12 mouse cellular contexts compared by ENCODE assay signal in genomic region chr2:14054163-14054562, GRCm38 (mm10). TPM values are rescaled to one million over a fixed set of nuclear protein-coding genes. Genes with fewer than 3 reads are reported as not detected.
DNase-seq lines count a peak whose midpoint lies in the region; ATAC-seq lines count a peak whose summit lies in the region.
"Had no signal": no experiment of that assay in that cellular context is flagged by ENCODE, and none has a peak within 500 bp of the region (broad histone marks: within the 10 kb centered on the region; RNA-seq: fewer than 3 reads in every experiment).

No protein-coding gene starts in this region.

- no peak overlapping the region for H3K27ac ChIP-seq in embryonic facial prominence, embryonic 14.5 days (replicated peaks; ENCODE audit: low read depth, low read length)
- no peak overlapping the region for H3K27ac ChIP-seq in embryonic facial prominence, embryonic 10.5 days (replicated peaks)
- H3K27ac ChIP-seq in intestine, embryonic 14.5 days (ENCODE audit: low read depth): no peak overlapping the region
- H3K27ac ChIP-seq in intestine, embryonic 15.5 days: no peak overlapping the region
- H3K27ac ChIP-seq in hindbrain, embryonic 16.5 days (ENCODE audit: low read depth, low read length): no peak overlapping the region
- no peak overlapping the region for H3K27ac ChIP-seq in midbrain, embryonic 16.5 days (ENCODE audit: low read length)
- H3K27ac ChIP-seq in kidney, embryonic 15.5 days: no peak overlapping the region

- 62% methylated on average over 3 of the region's 3 CpGs for WGBS in embryonic facial prominence, embryonic 14.5 days
- 58% methylated on average over 3 of the region's 3 CpGs for WGBS in embryonic facial prominence, embryonic 10.5 days
- WGBS in intestine, embryonic 14.5 days: 74% methylated on average over 3 of the region's 3 CpGs
- 64% methylated on average over 3 of the region's 3 CpGs for WGBS in intestine, embryonic 15.5 days
- 48% methylated on average over 3 of the region's 3 CpGs for WGBS in hindbrain, embryonic 16.5 days
- 47% methylated on average over 3 of the region's 3 CpGs for WGBS in midbrain, embryonic 16.5 days
- WGBS in kidney, embryonic 15.5 days: 59% methylated on average over 3 of the region's 3 CpGs

- no peaks in the 10 kb centered on the region for H3K9me3 ChIP-seq in embryonic facial prominence, embryonic 14.5 days (ENCODE audit: control insufficient read depth, low read length)
- no peaks in the 10 kb centered on the region for H3K9me3 ChIP-seq in embryonic facial prominence, embryonic 10.5 days
- H3K9me3 ChIP-seq in intestine, embryonic 14.5 days (ENCODE audit: control insufficient read depth, low read length): no peaks in the 10 kb centered on the region
- no peaks in the 10 kb centered on the region for H3K9me3 ChIP-seq in intestine, embryonic 15.5 days
- no peaks in the 10 kb centered on the region for H3K9me3 ChIP-seq in hindbrain, embryonic 16.5 days (ENCODE audit: control insufficient read depth, low read length)
- H3K9me3 ChIP-seq in midbrain, embryonic 16.5 days (replicated peaks; ENCODE audit: control insufficient read depth, low read length, poor library complexity, severe bottlenecking): no peaks in the 10 kb centered on the region
- H3K9me3 ChIP-seq in kidney, embryonic 15.5 days (replicated peaks): no peaks in the 10 kb centered on the region

- H3K4me3 ChIP-seq in embryonic facial prominence, embryonic 14.5 days (ENCODE audit: low read depth, low read length): peak overlapping the region; percentile 79
- H3K4me3 ChIP-seq in embryonic facial prominence, embryonic 10.5 days: no peak overlapping the region
- H3K4me3 ChIP-seq in intestine, embryonic 14.5 days (ENCODE audit: low read depth, low read length): peak overlapping the region; percentile 65
- no peak overlapping the region for H3K4me3 ChIP-seq in intestine, embryonic 15.5 days (replicated peaks)
- H3K4me3 ChIP-seq in hindbrain, embryonic 16.5 days (ENCODE audit: low read length): no peak overlapping the region
- no peak overlapping the region; the same call in none of the 2 replicates for H3K4me3 ChIP-seq in midbrain, embryonic 16.5 days (ENCODE audit: low read depth, low read length)
- no peak overlapping the region for H3K4me3 ChIP-seq in kidney, embryonic 15.5 days (replicated peaks)

- DNase-seq in embryonic facial prominence, embryonic 14.5 days (ENCODE audit: low spot score): no peak
- DNase-seq in embryonic facial prominence, embryonic 10.5 days (ENCODE audit: low spot score): no peak
- DNase-seq in intestine, embryonic 14.5 days (ENCODE audit: low spot score): no peak
- DNase-seq in adrenal gland, postnatal 36 days: no peak
- DNase-seq: adrenal gland, postnatal 10 days; cerebellum, postnatal 25 days; kidney, adult 11 months; lung, postnatal 36 days had no signal

- no peak overlapping the region; the same call in 1 of the 2 replicates for H3K4me2 ChIP-seq in embryonic facial prominence, embryonic 14.5 days (ENCODE audit: low read depth, low read length)
- H3K4me2 ChIP-seq in intestine, embryonic 14.5 days (ENCODE audit: low read length): peak overlapping the region; percentile 67
- H3K4me2 ChIP-seq in intestine, embryonic 15.5 days (replicated peaks): no peak overlapping the region; the same call in 1 of the 2 replicates
- peak overlapping the region; percentile 87 for H3K4me2 ChIP-seq in hindbrain, embryonic 16.5 days (ENCODE audit: low read length)
- peak overlapping the region; percentile 63 for H3K4me2 ChIP-seq in midbrain, embryonic 16.5 days (ENCODE audit: low read length)
- no peak overlapping the region for H3K4me2 ChIP-seq in kidney, embryonic 15.5 days

- H3K4me1 ChIP-seq in embryonic facial prominence, embryonic 14.5 days (ENCODE audit: control insufficient read depth, insufficient read depth, low read length): no peaks in the 10 kb centered on the region
- H3K4me1 ChIP-seq in embryonic facial prominence, embryonic 10.5 days: peaks cover 15% of the 10 kb centered on the region
- H3K4me1 ChIP-seq in intestine, embryonic 14.5 days (replicated peaks; ENCODE audit: control insufficient read depth, insufficient read depth, low read length): no peaks in the 10 kb centered on the region
- H3K4me1 ChIP-seq in intestine, embryonic 15.5 days (replicated peaks): no peaks in the 10 kb centered on the region
- H3K4me1 ChIP-seq in hindbrain, embryonic 16.5 days (ENCODE audit: control insufficient read depth, insufficient read depth, low read depth, low read length): peaks cover 8% of the 10 kb centered on the region
- peaks cover 15% of the 10 kb centered on the region for H3K4me1 ChIP-seq in midbrain, embryonic 16.5 days (ENCODE audit: control insufficient read depth, insufficient read depth, low read length)
- H3K4me1 ChIP-seq in kidney, embryonic 15.5 days: peaks cover 12% of the 10 kb centered on the region

- ATAC-seq in embryonic facial prominence, embryonic 14.5 days (ENCODE audit: low read depth): no peak
- no peak for ATAC-seq in intestine, embryonic 14.5 days (replicated peaks; ENCODE audit: low FRiP score, low TSS enrichment, low read depth)
- ATAC-seq in intestine, embryonic 15.5 days: no peak
- ATAC-seq in hindbrain, embryonic 16.5 days: no peak
- no peak for ATAC-seq in midbrain, embryonic 16.5 days
- no peak for ATAC-seq in kidney, embryonic 15.5 days (replicated peaks; ENCODE audit: low FRiP score)

- H3K27me3 ChIP-seq in embryonic facial prominence, embryonic 14.5 days (replicated peaks; ENCODE audit: control insufficient read depth, insufficient read depth, low read length): no peaks in the 10 kb centered on the region
- no peaks in the 10 kb centered on the region for H3K27me3 ChIP-seq in embryonic facial prominence, embryonic 10.5 days (replicated peaks; ENCODE audit: low read depth, poor library complexity, severe bottlenecking)
- H3K27me3 ChIP-seq in intestine, embryonic 14.5 days (replicated peaks; ENCODE audit: control insufficient read depth, insufficient read depth, low read length): no peaks in the 10 kb centered on the region
- H3K27me3 ChIP-seq in intestine, embryonic 15.5 days (replicated peaks): no peaks in the 10 kb centered on the region
- H3K27me3 ChIP-seq in hindbrain, embryonic 16.5 days (replicated peaks; ENCODE audit: control insufficient read depth, insufficient read depth, low read length): no peaks in the 10 kb centered on the region
- H3K27me3 ChIP-seq in midbrain, embryonic 16.5 days (ENCODE audit: control insufficient read depth, insufficient read depth, low read depth, low read length): no peaks in the 10 kb centered on the region
- no peaks in the 10 kb centered on the region for H3K27me3 ChIP-seq in kidney, embryonic 15.5 days

- H3K36me3 ChIP-seq in embryonic facial prominence, embryonic 14.5 days (ENCODE audit: control insufficient read depth, insufficient read depth, low read length): no peaks in the 10 kb centered on the region
- H3K36me3 ChIP-seq in embryonic facial prominence, embryonic 10.5 days (replicated peaks): no peaks in the 10 kb centered on the region
- no peaks in the 10 kb centered on the region for H3K36me3 ChIP-seq in intestine, embryonic 14.5 days (ENCODE audit: control insufficient read depth, insufficient read depth, low read length)
- no peaks in the 10 kb centered on the region for H3K36me3 ChIP-seq in intestine, embryonic 15.5 days
- H3K36me3 ChIP-seq in hindbrain, embryonic 16.5 days (ENCODE audit: control insufficient read depth, insufficient read depth, low read length): no peaks in the 10 kb centered on the region
- no peaks in the 10 kb centered on the region for H3K36me3 ChIP-seq in midbrain, embryonic 16.5 days (ENCODE audit: control insufficient read depth, insufficient read depth, low read length)
- no peaks in the 10 kb centered on the region for H3K36me3 ChIP-seq in kidney, embryonic 15.5 days

- H3K9ac ChIP-seq in embryonic facial prominence, embryonic 14.5 days (ENCODE audit: low read depth, low read length): no peak overlapping the region
- H3K9ac ChIP-seq in intestine, embryonic 14.5 days (ENCODE audit: low read length): no peak overlapping the region
- H3K9ac ChIP-seq in intestine, embryonic 15.5 days: no peak overlapping the region
- no peak overlapping the region for H3K9ac ChIP-seq in hindbrain, embryonic 16.5 days (ENCODE audit: low read depth, low read length)
- H3K9ac ChIP-seq in midbrain, embryonic 16.5 days (ENCODE audit: low read depth, low read length): no peak overlapping the region
- H3K9ac ChIP-seq in kidney, embryonic 15.5 days: no peak overlapping the region

RNA-seq across cellular contexts. Expression of gene Hacd1, which starts 1.8 kb away (rescaled TPM):
- 101 and 111 TPM in 2 replicates for polyA plus RNA-seq in embryonic facial prominence, embryonic 14.5 days (2014; fragmentation: Nextera tagmentation; extraction: Ambion mirVana)
- 38.9 and 45.5 TPM in 2 replicates for polyA plus RNA-seq in embryonic facial prominence, embryonic 10.5 days (2016; fragmentation: Nextera tagmentation; extraction: Ambion mirVana)
- polyA plus RNA-seq in intestine, embryonic 14.5 days (2014; fragmentation: Nextera tagmentation; extraction: Ambion mirVana): 125 and 135 TPM in 2 replicates
- 114 and 120 TPM in 2 replicates for polyA plus RNA-seq in intestine, embryonic 15.5 days (2015; fragmentation: Nextera tagmentation; extraction: Ambion mirVana)
- 78.3 and 84.2 TPM in 2 replicates for polyA plus RNA-seq in hindbrain, embryonic 16.5 days (2015; fragmentation: Nextera tagmentation; extraction: Ambion mirVana)
- polyA plus RNA-seq in midbrain, embryonic 16.5 days (2015; fragmentation: Nextera tagmentation; extraction: Ambion mirVana): 74.7 and 81.8 TPM in 2 replicates
- 10 to 100 TPM; 21.6 to 41.6 TPM for total RNA-seq in adrenal gland, postnatal 36 days (2021)
- polyA plus RNA-seq in kidney, embryonic 15.5 days (2015; fragmentation: Nextera tagmentation; extraction: Ambion mirVana): 59.6 and 60.1 TPM in 2 replicates

RNA-seq across cellular contexts. Expression of gene Stam, which starts 19.7 kb away (rescaled TPM):
- 71.0 and 73.4 TPM in 2 replicates for polyA plus RNA-seq in embryonic facial prominence, embryonic 14.5 days (2014; fragmentation: Nextera tagmentation; extraction: Ambion mirVana)
- polyA plus RNA-seq in embryonic facial prominence, embryonic 10.5 days (2016; fragmentation: Nextera tagmentation; extraction: Ambion mirVana): 78.2 and 86.8 TPM in 2 replicates
- 68.4 and 71.8 TPM in 2 replicates for polyA plus RNA-seq in intestine, embryonic 14.5 days (2014; fragmentation: Nextera tagmentation; extraction: Ambion mirVana)
- polyA plus RNA-seq in intestine, embryonic 15.5 days (2015; fragmentation: Nextera tagmentation; extraction: Ambion mirVana): 55.4 and 61.0 TPM in 2 replicates
- polyA plus RNA-seq in hindbrain, embryonic 16.5 days (2015; fragmentation: Nextera tagmentation; extraction: Ambion mirVana): 129 and 141 TPM in 2 replicates
- 141 and 147 TPM in 2 replicates for polyA plus RNA-seq in midbrain, embryonic 16.5 days (2015; fragmentation: Nextera tagmentation; extraction: Ambion mirVana)
- 10 to 100 TPM; 49.1 to 59.1 TPM for total RNA-seq in adrenal gland, postnatal 36 days (2021)
- 65.0 and 67.0 TPM in 2 replicates for polyA plus RNA-seq in kidney, embryonic 15.5 days (2015; fragmentation: Nextera tagmentation; extraction: Ambion mirVana)

Comparison
In these comparisons a context has a peak if more than half of its experiments do, and no peak if none do; other contexts are left out.
1. H3K4me2 ChIP-seq: peak in intestine, embryonic 14.5 days (single experiment), hindbrain, embryonic 16.5 days (single experiment) and midbrain, embryonic 16.5 days (single experiment); none in embryonic facial prominence, embryonic 14.5 days (single experiment), intestine, embryonic 15.5 days (single experiment) and kidney, embryonic 15.5 days (single experiment).
2. H3K4me3 ChIP-seq: peak in embryonic facial prominence, embryonic 14.5 days (single experiment) and intestine, embryonic 14.5 days (single experiment); none in embryonic facial prominence, embryonic 10.5 days (single experiment), intestine, embryonic 15.5 days (single experiment), hindbrain, embryonic 16.5 days (single experiment), midbrain, embryonic 16.5 days (single experiment) and kidney, embryonic 15.5 days (single experiment).